Mouse (Mus musculus) neural tube, embryonic 13.5 days (tissue): ENCODE measurements around the gene Mid1. TPM values are rescaled to one million over a fixed set of nuclear protein-coding genes. Genes with fewer than 3 reads are reported as not detected.

Source experiments
- ATAC-seq: fragments of 200-750 bp; cut with Nextera tagmentation; 2 replicates; pipeline ENCODE4 v1.8.0; 2017; ENCODE audit warnings: low read depth, mild to moderate bottlenecking, moderate TSS enrichment, moderate library complexity
- H3K27ac ChIP-seq: fragments of 300-500 bp; sonication (generic); replicated peaks from 2 replicates; pipeline ENCODE4 v1.5.1; 2015; ENCODE audit warnings: moderate library complexity, mild to moderate bottlenecking, inconsistent platforms
- H3K27me3 ChIP-seq: fragments of 300-500 bp; sonication (generic); 2 replicates; pipeline ENCODE4 v1.6.1; 2015; ENCODE audit warnings: mild to moderate bottlenecking, inconsistent platforms
- H3K36me3 ChIP-seq: fragments of 300-500 bp; sonication (generic); 2 replicates; pipeline ENCODE4 v1.6.1; 2015; ENCODE audit warnings: mild to moderate bottlenecking, inconsistent platforms
- H3K4me1 ChIP-seq: fragments of 300-500 bp; sonication (generic); replicated peaks from 2 replicates; pipeline ENCODE4 v1.6.1; 2015; ENCODE audit warnings: inconsistent platforms
- H3K4me2 ChIP-seq: fragments of 300-500 bp; sonication (generic); 2 replicates; pipeline ENCODE4 v1.6.1; 2015; ENCODE audit warnings: inconsistent platforms, mild to moderate bottlenecking, moderate library complexity
- H3K4me3 ChIP-seq: fragments of 300-500 bp; sonication (generic); 2 replicates; pipeline ENCODE4 v1.5.1; 2015; ENCODE audit warnings: mild to moderate bottlenecking, inconsistent platforms
- H3K9ac ChIP-seq: fragments of 300-500 bp; sonication (generic); 2 replicates; pipeline ENCODE4 v1.6.1; 2015; ENCODE audit warnings: moderate library complexity, mild to moderate bottlenecking, inconsistent platforms
- H3K9me3 ChIP-seq: fragments of 300-500 bp; sonication (generic); 2 replicates; pipeline ENCODE4 v1.6.1; 2016; ENCODE audit warnings: inconsistent platforms
- WGBS: fragments of 180-500 bp; shearing (Covaris S2); methylation state at CpG from one replicate; pipeline ENCODE4 v1.1.7; 2015; 5-methylcytosine and 5-hydroxymethylcytosine counted together
- polyA plus RNA-seq: library from polyadenylated mRNA; unstranded; fragments of >200 nt; fragmentation: Nextera tagmentation; extraction: Ambion mirVana; gene quantifications from 2 replicates; pipeline ENCODE4 v1.2.1, GENCODE M21; 2015

Mid1 gene
- polyA plus RNA-seq, 1 experiment from 2014 or later, result 5.2 TPM

- H3K4me1 ChIP-seq, result no peaks in the 10 kb centered on the region
- WGBS, result 82% methylated on average over 5 of the region's 5 CpGs
- peaks cover 28% of the 10 kb centered on the region for H3K27me3 ChIP-seq
- H3K4me2 ChIP-seq, result no peak overlapping the region
- H3K9me3 ChIP-seq, result no peaks in the 10 kb centered on the region
- no peak for ATAC-seq
- no peaks in the 10 kb centered on the region for H3K36me3 ChIP-seq
- no peak overlapping the region for H3K27ac ChIP-seq
- no peak overlapping the region for H3K4me3 ChIP-seq
- H3K9ac ChIP-seq, result no peak overlapping the region
These were observed 104.7 kb downstream of the Mid1 start for GRCm38 (mm10) chrX:169789702-169790101.

- no peak overlapping the region for H3K27ac ChIP-seq
- H3K27me3 ChIP-seq, result peaks cover 49% of the 10 kb centered on the region
- H3K4me3 ChIP-seq, result no peak overlapping the region
- no peaks in the 10 kb centered on the region for H3K4me1 ChIP-seq
- 27% methylated on average over 1 of the region's 1 CpGs for WGBS
- H3K9ac ChIP-seq, result no peak overlapping the region
- H3K36me3 ChIP-seq, result no peaks in the 10 kb centered on the region
- no peak for ATAC-seq
- no peaks in the 10 kb centered on the region for H3K9me3 ChIP-seq
- no peak overlapping the region for H3K4me2 ChIP-seq
These were observed 107.9 kb downstream of the Mid1 start for GRCm38 (mm10) chrX:169792879-169793278.

- Histone ChIP-seq H3K4me1 (no peaks in the 10 kb centered on the region), H3K36me3 (no peaks in the 10 kb centered on the region), H3K27ac (no peak overlapping the region), H3K9ac (no peak overlapping the region), H3K9me3 (no peaks in the 10 kb centered on the region), H3K4me2 (no peak overlapping the region), H3K4me3 (no peak overlapping the region), H3K27me3 (peaks cover 43% of the 10 kb centered on the region)
- no peak for ATAC-seq
- WGBS, result 75% methylated on average over 4 of the region's 4 CpGs
These were observed 109.4 kb downstream of the Mid1 start for GRCm38 (mm10) chrX:169794421-169794820.

- 66% methylated on average over 7 of the region's 7 CpGs for WGBS
- Histone ChIP-seq H3K9ac (no peak overlapping the region), H3K27me3 (peaks cover 39% of the 10 kb centered on the region), H3K4me2 (no peak overlapping the region), H3K36me3 (no peaks in the 10 kb centered on the region), H3K9me3 (no peaks in the 10 kb centered on the region), H3K4me1 (no peaks in the 10 kb centered on the region), H3K27ac (no peak overlapping the region), H3K4me3 (no peak overlapping the region)
- ATAC-seq, result no peak
These were observed 109.9 kb downstream of the Mid1 start for GRCm38 (mm10) chrX:169794831-169795311.

- Histone ChIP-seq H3K4me1 (no peaks in the 10 kb centered on the region), H3K4me2 (no peak overlapping the region), H3K27ac (no peak overlapping the region), H3K36me3 (no peaks in the 10 kb centered on the region), H3K27me3 (peaks cover 54% of the 10 kb centered on the region), H3K9ac (no peak overlapping the region), H3K4me3 (no peak overlapping the region), H3K9me3 (no peaks in the 10 kb centered on the region)
- no peak for ATAC-seq
- WGBS, result 73% methylated on average over 3 of the region's 3 CpGs
These were observed 112.1 kb downstream of the Mid1 start for GRCm38 (mm10) chrX:169797148-169797547.

- H3K27ac ChIP-seq, result no peak overlapping the region
- H3K4me2 ChIP-seq, result peak overlapping the region; percentile 32; the same call in 1 of the 2 replicates
These were observed 114.1 kb downstream of the Mid1 start for GRCm38 (mm10) chrX:169798987-169799680.

GRCm38 (mm10) chrX:169800238-169800637, 115.2 kb downstream of the Mid1 start:
- no peak overlapping the region for H3K4me3 ChIP-seq
- H3K9ac ChIP-seq, result no peak overlapping the region
- no peak for ATAC-seq
- H3K36me3 ChIP-seq, result no peaks in the 10 kb centered on the region
- no peaks in the 10 kb centered on the region for H3K4me1 ChIP-seq
- no peak overlapping the region for H3K27ac ChIP-seq
- no peak overlapping the region for H3K4me2 ChIP-seq
- H3K27me3 ChIP-seq, result peaks cover 49% of the 10 kb centered on the region
- H3K9me3 ChIP-seq, result no peaks in the 10 kb centered on the region
- WGBS, result 25% methylated on average over 4 of the region's 4 CpGs

More at GRCm38 (mm10) chrX:169798987-169799680, 114.1 kb downstream of the Mid1 start:
- ATAC-seq, result peak; percentile 36
- Histone ChIP-seq H3K9ac (peak overlapping the region; percentile 58), H3K9me3 (no peaks in the 10 kb centered on the region), H3K27me3 (peaks cover 53% of the 10 kb centered on the region), H3K4me1 (no peaks in the 10 kb centered on the region), H3K4me3 (peak overlapping the region; percentile 28), H3K36me3 (no peaks in the 10 kb centered on the region)
- 7% methylated on average over 10 of the region's 11 CpGs for WGBS

GRCm38 (mm10) chrX:169805791-169806190, 120.8 kb downstream of the Mid1 start:
- no peaks in the 10 kb centered on the region for H3K4me1 ChIP-seq
- H3K4me2 ChIP-seq, result no peak overlapping the region
- no peak for ATAC-seq
- peaks cover 50% of the 10 kb centered on the region for H3K27me3 ChIP-seq
- no peaks in the 10 kb centered on the region for H3K36me3 ChIP-seq
- no peak overlapping the region for H3K27ac ChIP-seq
- no peaks in the 10 kb centered on the region for H3K9me3 ChIP-seq
- no peak overlapping the region for H3K9ac ChIP-seq
- 67% methylated on average over 5 of the region's 5 CpGs for WGBS
- no peak overlapping the region for H3K4me3 ChIP-seq

GRCm38 (mm10) chrX:169807744-169808143, 122.7 kb downstream of the Mid1 start:
- H3K27ac ChIP-seq, result no peak overlapping the region
- H3K4me2 ChIP-seq, result no peak overlapping the region
- H3K4me1 ChIP-seq, result no peaks in the 10 kb centered on the region
- peaks cover 50% of the 10 kb centered on the region for H3K27me3 ChIP-seq
- 84% methylated on average over 3 of the region's 3 CpGs for WGBS
- H3K9ac ChIP-seq, result no peak overlapping the region
- H3K9me3 ChIP-seq, result no peaks in the 10 kb centered on the region
- H3K4me3 ChIP-seq, result no peak overlapping the region
- H3K36me3 ChIP-seq, result no peaks in the 10 kb centered on the region
- no peak for ATAC-seq

GRCm38 (mm10) chrX:169811318-169811717, 126.3 kb downstream of the Mid1 start:
- Histone ChIP-seq H3K27ac (no peak overlapping the region), H3K9ac (no peak overlapping the region), H3K27me3 (peaks cover 63% of the 10 kb centered on the region), H3K4me3 (no peak overlapping the region), H3K36me3 (no peaks in the 10 kb centered on the region), H3K4me1 (no peaks in the 10 kb centered on the region), H3K4me2 (no peak overlapping the region), H3K9me3 (no peaks in the 10 kb centered on the region)
- WGBS, result 61% methylated on average over 5 of the region's 5 CpGs
- ATAC-seq, result no peak

GRCm38 (mm10) chrX:169811783-169812182, 126.8 kb downstream of the Mid1 start:
- Histone ChIP-seq H3K9ac (no peak overlapping the region), H3K27me3 (peaks cover 63% of the 10 kb centered on the region), H3K4me1 (no peaks in the 10 kb centered on the region), H3K9me3 (no peaks in the 10 kb centered on the region), H3K4me3 (no peak overlapping the region), H3K4me2 (no peak overlapping the region), H3K27ac (no peak overlapping the region), H3K36me3 (no peaks in the 10 kb centered on the region)
- ATAC-seq, result no peak
- 73% methylated on average over 2 of the region's 2 CpGs for WGBS

GRCm38 (mm10) chrX:169813673-169814072, 128.7 kb downstream of the Mid1 start:
- Histone ChIP-seq H3K36me3 (no peaks in the 10 kb centered on the region), H3K27me3 (peaks cover 56% of the 10 kb centered on the region), H3K9ac (no peak overlapping the region), H3K27ac (no peak overlapping the region), H3K9me3 (no peaks in the 10 kb centered on the region), H3K4me2 (no peak overlapping the region), H3K4me3 (no peak overlapping the region), H3K4me1 (no peaks in the 10 kb centered on the region)
- 74% methylated on average over 1 of the region's 1 CpGs for WGBS
- no peak for ATAC-seq

GRCm38 (mm10) chrX:169826947-169827346, 141.9 kb downstream of the Mid1 start:
- 39% methylated on average over 10 of the region's 10 CpGs for WGBS
- Histone ChIP-seq H3K36me3 (no peaks in the 10 kb centered on the region), H3K4me2 (peak overlapping the region; percentile 27; the same call in 1 of the 2 replicates), H3K27ac (no peak overlapping the region), H3K4me1 (peaks cover 12% of the 10 kb centered on the region; the same call in 1 of the 2 replicates), H3K9ac (no peak overlapping the region), H3K9me3 (no peaks in the 10 kb centered on the region), H3K4me3 (no peak overlapping the region), H3K27me3 (peaks cover 43% of the 10 kb centered on the region)
- ATAC-seq, result no peak
